Mouse (Mus musculus): Measurements from ENCODE around the gene Dhx57. TPM values are rescaled to one million over a fixed set of nuclear protein-coding genes. Genes with fewer than 3 reads are reported as not detected.

Gene Dhx57
- polyA plus RNA-seq, 1 experiment from 2014 or later = 47.4 TPM

DNA sequence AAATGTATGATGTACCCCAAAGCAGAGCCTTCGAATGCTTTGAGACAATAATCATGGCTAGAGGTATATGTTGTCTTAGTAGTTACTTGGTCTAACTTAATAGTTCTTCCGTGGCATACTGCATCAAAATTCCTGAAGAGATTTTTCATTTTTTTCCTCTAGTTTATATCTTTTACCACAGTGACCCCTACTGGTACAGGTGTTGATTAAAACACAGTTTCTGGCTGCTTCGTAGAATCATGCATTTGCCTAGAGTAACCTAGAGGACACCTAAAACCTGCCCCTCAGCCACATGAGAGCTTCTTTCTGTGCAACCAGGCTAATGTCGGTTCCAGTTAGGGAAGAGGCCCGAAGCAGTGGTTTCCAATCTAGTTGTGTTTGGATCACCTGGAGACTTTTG is 97.2 kb downstream of the Dhx57 start:
- ATAC-seq = no peak
- Histone ChIP-seq H3K36me3 (ENCODE audit: control insufficient read depth, insufficient read depth, low read length) (peaks cover 16% of the 10 kb centered on the region), H3K4me1 (ENCODE audit: control insufficient read depth, insufficient read depth, low read depth, low read length) (no peaks in the 10 kb centered on the region), H3K27ac (ENCODE audit: low read depth, low read length) (no peak overlapping the region), H3K9me3 (ENCODE audit: control insufficient read depth, low read length) (no peaks in the 10 kb centered on the region), H3K9ac (ENCODE audit: low read depth, low read length) (no peak overlapping the region), H3K4me3 (ENCODE audit: low read length) (no peak overlapping the region), H3K27me3 (replicated peaks; ENCODE audit: control insufficient read depth, insufficient read depth, low read length) (no peaks in the 10 kb centered on the region), H3K4me2 (ENCODE audit: low read length) (no peak overlapping the region)
- 65% methylated on average over 5 of the region's 5 CpGs for WGBS

Other genes with a start within 250 kb of the Dhx57 start
- 46.2 and 48.0 TPM in 2 replicates for gene Hnrnpll, start 228.1 kb downstream of the Dhx57 start, polyA plus RNA-seq (2015; fragmentation: Nextera tagmentation; extraction: Ambion mirVana)
- gene Galm, start 163.0 kb downstream of the Dhx57 start, polyA plus RNA-seq (2015; fragmentation: Nextera tagmentation; extraction: Ambion mirVana) = 2.8 and 3.7 TPM in 2 replicates
- 356 and 367 TPM in 2 replicates for gene Srsf7, start 83.2 kb downstream of the Dhx57 start, polyA plus RNA-seq (2015; fragmentation: Nextera tagmentation; extraction: Ambion mirVana)
- gene Ttc39d, start 83.0 kb downstream of the Dhx57 start, polyA plus RNA-seq (2015; fragmentation: Nextera tagmentation; extraction: Ambion mirVana) = 0.10 and 0.19 TPM in 2 replicates
- 20.0 and 20.8 TPM in 2 replicates for gene Gemin6, start 66.0 kb downstream of the Dhx57 start, polyA plus RNA-seq (2015; fragmentation: Nextera tagmentation; extraction: Ambion mirVana)
- gene Morn2, start 273 bp downstream of the Dhx57 start, polyA plus RNA-seq (2015; fragmentation: Nextera tagmentation; extraction: Ambion mirVana) = 56.7 and 65.2 TPM in 2 replicates
- gene Arhgef33, start 16.9 kb upstream of the Dhx57 start, polyA plus RNA-seq (2015; fragmentation: Nextera tagmentation; extraction: Ambion mirVana) = 2.6 and 2.7 TPM in 2 replicates
- gene Gm10190, start 83.1 kb upstream of the Dhx57 start, polyA plus RNA-seq (2015; fragmentation: Nextera tagmentation; extraction: Ambion mirVana) = 1.3 and 2.5 TPM in 2 replicates
- 6.1 and 6.5 TPM in 2 replicates for gene Sos1, start 190.0 kb upstream of the Dhx57 start, polyA plus RNA-seq (2015; fragmentation: Nextera tagmentation; extraction: Ambion mirVana)

All from hindbrain, embryonic 16.5 days (tissue).